8 mouse cellular contexts compared by ENCODE assay signal in genomic region chr5:125341459-125342090, GRCm38 (mm10). TPM values are rescaled to one million over a fixed set of nuclear protein-coding genes. Genes with fewer than 3 reads are reported as not detected.
A peak's percentile ranks its signal among the peaks of the same experiment; 100 is the strongest.
DNase-seq lines count a peak whose midpoint lies in the region; ATAC-seq lines count a peak whose summit lies in the region.

No protein-coding gene starts in this region.

- no peaks in the 10 kb centered on the region for H3K36me3 ChIP-seq in kidney, embryonic 15.5 days
- H3K36me3 ChIP-seq in embryonic facial prominence, embryonic 11.5 days (replicated peaks; ENCODE audit: control insufficient read depth, insufficient read depth, low read depth, low read length) = no peaks in the 10 kb centered on the region
- H3K36me3 ChIP-seq in limb, embryonic 11.5 days (ENCODE audit: control insufficient read depth, insufficient read depth, low read length) = no peaks in the 10 kb centered on the region
- H3K36me3 ChIP-seq in neural tube, embryonic 13.5 days = no peaks in the 10 kb centered on the region

- WGBS in kidney, embryonic 15.5 days = 56% methylated on average over 14 of the region's 14 CpGs
- WGBS in embryonic facial prominence, embryonic 11.5 days = 52% methylated on average over 14 of the region's 14 CpGs
- 56% methylated on average over 14 of the region's 14 CpGs for WGBS in limb, embryonic 11.5 days
- WGBS in neural tube, embryonic 13.5 days = 58% methylated on average over 14 of the region's 14 CpGs

- 0 out of 2 replicates have a peak, but pooled peaks have one; percentile 10 for ATAC-seq in kidney, embryonic 15.5 days (replicated peaks; ENCODE audit: low FRiP score)
- ATAC-seq in embryonic facial prominence, embryonic 11.5 days (replicated peaks; ENCODE audit: insufficient number of reproducible peaks, low FRiP score, low TSS enrichment, low read depth) = no peak
- ATAC-seq in limb, embryonic 11.5 days (ENCODE audit: insufficient number of reproducible peaks, low FRiP score, low TSS enrichment, low read depth) = no peak
- no peak for ATAC-seq in neural tube, embryonic 13.5 days (ENCODE audit: low read depth)
- no peak for ATAC-seq in frontal cortex, adult (ENCODE audit: low TSS enrichment)

- peak overlapping the region; percentile 75 for H3K4me3 ChIP-seq in kidney, embryonic 15.5 days (replicated peaks)
- H3K4me3 ChIP-seq in embryonic facial prominence, embryonic 11.5 days (ENCODE audit: low read depth, low read length) = peak overlapping the region; percentile 69
- peak overlapping the region; percentile 67 for H3K4me3 ChIP-seq in limb, embryonic 11.5 days (ENCODE audit: low read depth, low read length)
- H3K4me3 ChIP-seq in neural tube, embryonic 13.5 days = peak overlapping the region; percentile 72

- H3K9ac ChIP-seq in kidney, embryonic 15.5 days = peak overlapping the region; percentile 11; the same call in 1 of the 2 replicates
- no peak overlapping the region; the same call in 1 of the 2 replicates for H3K9ac ChIP-seq in embryonic facial prominence, embryonic 11.5 days (replicated peaks; ENCODE audit: low read length)
- H3K9ac ChIP-seq in limb, embryonic 11.5 days (ENCODE audit: low read length) = peak overlapping the region; percentile 30; the same call in 1 of the 2 replicates
- peak overlapping the region; percentile 75; the same call in 1 of the 2 replicates for H3K9ac ChIP-seq in neural tube, embryonic 13.5 days

- H3K9me3 ChIP-seq in kidney, embryonic 15.5 days (replicated peaks) = no peaks in the 10 kb centered on the region
- H3K9me3 ChIP-seq in embryonic facial prominence, embryonic 11.5 days (replicated peaks; ENCODE audit: control insufficient read depth, low read length) = no peaks in the 10 kb centered on the region
- H3K9me3 ChIP-seq in limb, embryonic 11.5 days (ENCODE audit: control insufficient read depth, low read length) = no peaks in the 10 kb centered on the region
- no peaks in the 10 kb centered on the region for H3K9me3 ChIP-seq in neural tube, embryonic 13.5 days

- no peaks in the 10 kb centered on the region for H3K27me3 ChIP-seq in kidney, embryonic 15.5 days
- H3K27me3 ChIP-seq in embryonic facial prominence, embryonic 11.5 days (ENCODE audit: control insufficient read depth, insufficient read depth, low read length) = no peaks in the 10 kb centered on the region
- H3K27me3 ChIP-seq in limb, embryonic 11.5 days (ENCODE audit: control insufficient read depth, insufficient read depth, low read length) = no peaks in the 10 kb centered on the region
- peaks cover 23% of the 10 kb centered on the region for H3K27me3 ChIP-seq in neural tube, embryonic 13.5 days

- no peak overlapping the region for H3K27ac ChIP-seq in kidney, embryonic 15.5 days
- H3K27ac ChIP-seq in embryonic facial prominence, embryonic 11.5 days (replicated peaks; ENCODE audit: low read depth, low read length) = no peak overlapping the region
- no peak overlapping the region for H3K27ac ChIP-seq in limb, embryonic 11.5 days (replicated peaks; ENCODE audit: low read depth, low read length)
- no peak overlapping the region for H3K27ac ChIP-seq in neural tube, embryonic 13.5 days (replicated peaks)

- peak overlapping the region; percentile 94 for H3K4me2 ChIP-seq in kidney, embryonic 15.5 days
- H3K4me2 ChIP-seq in embryonic facial prominence, embryonic 11.5 days (ENCODE audit: low read depth, low read length) = peak overlapping the region; percentile 92
- H3K4me2 ChIP-seq in limb, embryonic 11.5 days (ENCODE audit: low read depth, severe bottlenecking) = peak overlapping the region; percentile 97
- H3K4me2 ChIP-seq in neural tube, embryonic 13.5 days = peak overlapping the region; percentile 84

- DNase-seq in kidney, adult 8-10 months = no peak
- DNase-seq in embryonic facial prominence, embryonic 11.5 days (ENCODE audit: low spot score) = no peak
- DNase-seq in limb, embryonic 11.5 days (ENCODE audit: low spot score) = no peak
- no peak for DNase-seq in gastrocnemius, postnatal 10 days
- no peak for DNase-seq in adrenal gland, adult 18-20 months (ENCODE audit: low spot score in 2 of 2)

- H3K4me1 ChIP-seq in kidney, embryonic 15.5 days = peaks cover 40% of the 10 kb centered on the region
- no peaks in the 10 kb centered on the region for H3K4me1 ChIP-seq in embryonic facial prominence, embryonic 11.5 days (ENCODE audit: control insufficient read depth, insufficient read depth, low read length)
- H3K4me1 ChIP-seq in limb, embryonic 11.5 days (ENCODE audit: control insufficient read depth, insufficient read depth, low read length) = peaks cover 11% of the 10 kb centered on the region; the same call in 1 of the 2 replicates
- H3K4me1 ChIP-seq in neural tube, embryonic 13.5 days (replicated peaks) = peaks cover 27% of the 10 kb centered on the region

RNA-seq across cellular contexts. Expression of gene Scarb1, which starts 0.7 kb away (rescaled TPM):
- 67.6 and 97.9 TPM in 2 replicates for polyA plus RNA-seq in kidney, embryonic 15.5 days (2015; fragmentation: Nextera tagmentation; extraction: Ambion mirVana)
- 22.7 and 26.4 TPM in 2 replicates for polyA plus RNA-seq in embryonic facial prominence, embryonic 11.5 days (2014; fragmentation: Nextera tagmentation; extraction: Ambion mirVana)
- polyA plus RNA-seq in limb, embryonic 11.5 days (2014; fragmentation: Nextera tagmentation; extraction: Ambion mirVana) = 27.7 and 30.3 TPM in 2 replicates
- polyA plus RNA-seq in neural tube, embryonic 13.5 days (2015; fragmentation: Nextera tagmentation; extraction: Ambion mirVana) = 28.8 and 33.2 TPM in 2 replicates
- total RNA-seq in gastrocnemius, postnatal 10 days (2021) = 10 to 100 TPM; 49.8 to 58.0 TPM
- total RNA-seq in adrenal gland, adult 18-20 months (2021) = 1,000 to 10,000 TPM; 2,973 to 3,724 TPM

RNA-seq across cellular contexts. Expression of gene Gm10382, which starts 47.5 kb away (rescaled TPM):
- 0.31 and 0.49 TPM in 2 replicates for polyA plus RNA-seq in kidney, embryonic 15.5 days (2015; fragmentation: Nextera tagmentation; extraction: Ambion mirVana)
- not detected in 2 replicates for polyA plus RNA-seq in embryonic facial prominence, embryonic 11.5 days (2014; fragmentation: Nextera tagmentation; extraction: Ambion mirVana)
- 0.28 TPM in 1 of 2 replicates, not detected in the other for polyA plus RNA-seq in limb, embryonic 11.5 days (2014; fragmentation: Nextera tagmentation; extraction: Ambion mirVana)
- 0.52 and 0.73 TPM in 2 replicates for polyA plus RNA-seq in neural tube, embryonic 13.5 days (2015; fragmentation: Nextera tagmentation; extraction: Ambion mirVana)
- total RNA-seq in gastrocnemius, postnatal 10 days (2021) = under 1 TPM; 0.19 to 0.36 TPM
- under 1 TPM; 0.42 to 0.50 TPM for total RNA-seq in adrenal gland, adult 18-20 months (2021)

RNA-seq across cellular contexts. Expression of gene Ubc, which starts 48.4 kb away (rescaled TPM):
- 1,049 and 1,140 TPM in 2 replicates for polyA plus RNA-seq in kidney, embryonic 15.5 days (2015; fragmentation: Nextera tagmentation; extraction: Ambion mirVana)
- polyA plus RNA-seq in embryonic facial prominence, embryonic 11.5 days (2014; fragmentation: Nextera tagmentation; extraction: Ambion mirVana) = 1,016 and 1,055 TPM in 2 replicates
- polyA plus RNA-seq in limb, embryonic 11.5 days (2014; fragmentation: Nextera tagmentation; extraction: Ambion mirVana) = 979 and 1,019 TPM in 2 replicates
- 1,127 and 1,268 TPM in 2 replicates for polyA plus RNA-seq in neural tube, embryonic 13.5 days (2015; fragmentation: Nextera tagmentation; extraction: Ambion mirVana)
- total RNA-seq in gastrocnemius, postnatal 10 days (2021) = 100 to 1,000 TPM; 703 to 712 TPM
- 1,000 to 10,000 TPM; 1,721 to 2,004 TPM for total RNA-seq in adrenal gland, adult 18-20 months (2021)
